Mouse (Mus musculus) adrenal gland, postnatal 10 days (tissue): ENCODE data around the gene Afg1l. TPM values are rescaled to one million over a fixed set of nuclear protein-coding genes. Genes with fewer than 3 reads are reported as not detected.

Source experiments
- DNase-seq: peaks from one replicate; pipeline ENCODE4 v3.0.0; 2021; ENCODE audit warnings: mixed read lengths
- total RNA-seq, 2 experiments: library from RNA; stranded (reverse); gene quantifications; 2 replicates each; pipeline ENCODE4 v1.2.3; 2021

Gene Afg1l
- total RNA-seq, 2 experiments from 2014 or later: 24.2 to 27.5 TPM

- DNase-seq: no peak
Observed at GRCm38 (mm10) chr10:42383708-42384107, 94.7 kb downstream of the Afg1l start.

- DNase-seq: no peak
Observed at GRCm38 (mm10) chr10:42364216-42364615, 114.1 kb downstream of the Afg1l start.

DNA sequence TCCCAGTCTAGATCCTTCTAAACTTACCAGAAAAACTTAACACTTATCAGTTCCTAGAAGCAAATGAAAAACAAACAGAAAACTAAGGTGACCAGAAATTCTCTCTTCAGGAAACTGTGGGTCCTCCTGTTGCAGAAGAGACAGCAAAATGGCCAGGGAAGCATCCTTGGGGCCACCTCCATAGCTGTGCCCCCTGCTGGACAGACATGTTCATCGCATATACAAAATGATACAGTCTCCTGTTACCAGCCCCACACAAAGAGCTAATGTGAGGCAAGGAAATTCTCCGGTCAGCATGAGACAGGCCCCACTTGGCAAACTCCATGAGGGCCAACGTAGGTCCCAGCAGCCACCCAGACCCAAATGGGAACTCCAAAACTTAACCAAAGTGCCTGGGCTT, 122.4 kb downstream of the Afg1l start:
- no peak for DNase-seq

DNA sequence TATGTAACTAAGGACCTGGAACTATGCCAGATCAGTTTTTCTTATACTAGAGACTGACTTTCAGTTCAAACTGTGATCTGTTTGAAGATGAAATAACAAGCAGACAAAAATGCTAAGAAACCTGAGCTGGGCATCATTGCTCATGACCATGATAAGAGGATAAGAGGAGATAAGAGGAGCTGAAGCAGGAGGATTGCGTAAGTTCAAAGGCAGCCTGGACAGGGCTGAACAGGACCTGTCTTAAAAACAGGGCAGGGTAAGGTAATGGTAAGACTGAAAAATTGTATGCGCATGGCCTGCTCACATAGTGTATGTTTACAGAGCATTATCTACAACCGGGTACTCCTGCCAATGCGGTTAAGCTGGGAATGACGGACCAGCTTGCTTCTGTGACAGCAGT, 130.4 kb downstream of the Afg1l start:
- no peak for DNase-seq

GRCm38 (mm10) chr10:42347127-42347526, 131.2 kb downstream of the Afg1l start:
- DNase-seq: peak; percentile 36

GRCm38 (mm10) chr10:42346179-42346877, 132.0 kb downstream of the Afg1l start:
- DNase-seq: peak; percentile 43

GRCm38 (mm10) chr10:42342714-42343113, 135.7 kb downstream of the Afg1l start:
- DNase-seq: no peak

- no peak for DNase-seq
Observed at GRCm38 (mm10) chr10:42341815-42342457, 136.4 kb downstream of the Afg1l start.

DNA sequence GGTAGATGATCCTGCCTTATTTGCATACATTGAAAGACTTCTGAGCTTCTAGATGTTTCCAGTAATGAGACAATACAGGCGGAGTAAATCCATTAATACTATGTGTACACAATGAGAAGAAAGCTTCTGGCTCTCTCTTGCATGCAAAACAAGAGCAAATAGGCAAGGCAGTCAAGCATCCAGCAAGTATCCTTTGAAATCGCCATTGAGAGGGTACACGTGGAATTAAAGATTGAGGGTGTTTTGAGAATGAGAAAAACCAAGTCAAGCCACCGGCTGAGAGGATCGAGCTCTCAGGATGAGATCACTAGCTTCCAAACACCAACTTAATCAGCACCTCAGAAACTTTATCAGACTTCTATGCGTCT, 138.0 kb downstream of the Afg1l start:
- no peak for DNase-seq

- no peak for DNase-seq
Observed at GRCm38 (mm10) chr10:42339773-42340425, 138.5 kb downstream of the Afg1l start.

DNA sequence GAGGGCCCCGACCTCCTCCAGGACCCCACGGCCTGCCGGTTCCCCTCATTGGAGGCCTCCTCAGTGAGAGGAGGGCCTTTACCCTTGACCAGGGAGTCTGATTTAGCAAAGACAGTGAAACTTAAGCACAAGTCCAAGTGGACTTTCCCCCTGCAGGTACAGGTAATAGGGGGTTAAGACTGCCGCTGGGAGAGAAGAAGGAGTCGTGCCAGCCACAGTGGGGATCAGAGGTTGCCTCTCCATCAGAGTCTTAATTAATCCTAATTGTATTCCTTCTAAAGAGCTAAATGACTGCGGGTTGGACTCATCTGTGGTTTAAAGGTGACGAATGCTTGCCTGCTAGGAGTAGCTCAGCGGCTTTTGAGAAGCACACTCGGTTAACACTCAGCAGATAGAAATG, 139.9 kb downstream of the Afg1l start:
- DNase-seq: no peak

DNA sequence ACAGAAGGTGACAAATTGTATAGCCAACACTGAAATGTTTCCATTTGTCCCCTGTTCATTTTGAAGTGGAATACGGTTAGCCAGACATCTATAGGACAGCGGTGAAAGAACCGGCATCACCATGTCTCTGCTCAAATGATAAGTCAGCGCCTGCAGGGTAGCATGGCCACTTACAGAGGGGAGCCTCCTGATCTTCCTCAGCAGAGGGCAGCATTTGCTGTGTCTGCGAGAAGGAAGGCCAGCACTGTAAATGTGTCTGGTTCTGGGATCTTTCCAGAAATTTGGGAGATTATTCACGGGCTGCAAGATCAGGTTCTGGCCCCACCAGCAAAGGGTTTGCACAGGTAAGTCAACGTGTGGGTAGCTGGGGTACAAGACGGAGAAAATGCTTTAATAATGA, 150.8 kb downstream of the Afg1l start:
- DNase-seq: peak; percentile 45

DNA sequence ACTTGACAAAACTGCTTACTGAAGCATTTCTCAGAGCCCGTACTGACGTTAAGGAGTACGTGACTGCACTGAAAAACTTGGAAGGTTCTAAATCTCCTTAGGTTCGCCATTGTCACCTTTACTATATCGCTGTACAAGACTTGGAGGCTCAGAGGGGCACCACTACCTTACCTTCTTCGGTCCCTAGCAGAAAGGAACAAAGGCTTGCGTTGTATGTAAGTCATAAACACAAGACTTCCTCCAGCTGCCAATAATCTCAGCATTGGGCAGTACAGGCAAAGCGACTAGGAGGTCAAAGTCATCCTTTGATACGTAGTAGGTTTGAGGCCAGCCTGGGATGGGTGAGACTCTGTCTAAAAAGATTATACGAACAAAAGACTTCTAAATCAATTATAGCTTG, 153.1 kb downstream of the Afg1l start:
- no peak for DNase-seq

GRCm38 (mm10) chr10:42323978-42324377, 154.4 kb downstream of the Afg1l start:
- DNase-seq: no peak

GRCm38 (mm10) chr10:42313222-42313786, 165.1 kb downstream of the Afg1l start:
- no peak for DNase-seq

- DNase-seq: peak; percentile 72
Observed at GRCm38 (mm10) chr10:42312557-42312956, 165.8 kb downstream of the Afg1l start.

GRCm38 (mm10) chr10:42308687-42308987, 169.7 kb downstream of the Afg1l start:
- peak; percentile 35 for DNase-seq

- peak; percentile 85 for DNase-seq
Observed at GRCm38 (mm10) chr10:42307980-42308686, 170.2 kb downstream of the Afg1l start.

DNA sequence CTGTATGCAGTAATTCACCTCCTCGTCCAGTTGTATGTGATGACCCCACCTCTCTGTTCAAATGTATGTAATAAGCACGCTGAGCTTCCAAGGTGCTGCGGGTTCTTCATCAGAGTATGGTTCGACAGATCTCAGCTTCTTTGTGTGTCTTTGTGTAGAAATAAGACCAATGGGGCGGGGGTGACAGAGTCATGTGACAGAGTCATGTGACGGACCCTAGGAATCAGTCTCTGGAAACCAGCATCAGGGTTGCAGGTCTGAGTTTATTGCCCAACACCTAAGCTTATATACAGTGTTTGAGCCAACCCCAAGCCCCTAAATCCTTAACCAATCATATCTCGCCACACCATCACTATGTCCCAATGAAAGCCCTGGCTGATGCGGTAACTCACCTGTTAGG, 171.9 kb downstream of the Afg1l start:
- DNase-seq: no peak

DNA sequence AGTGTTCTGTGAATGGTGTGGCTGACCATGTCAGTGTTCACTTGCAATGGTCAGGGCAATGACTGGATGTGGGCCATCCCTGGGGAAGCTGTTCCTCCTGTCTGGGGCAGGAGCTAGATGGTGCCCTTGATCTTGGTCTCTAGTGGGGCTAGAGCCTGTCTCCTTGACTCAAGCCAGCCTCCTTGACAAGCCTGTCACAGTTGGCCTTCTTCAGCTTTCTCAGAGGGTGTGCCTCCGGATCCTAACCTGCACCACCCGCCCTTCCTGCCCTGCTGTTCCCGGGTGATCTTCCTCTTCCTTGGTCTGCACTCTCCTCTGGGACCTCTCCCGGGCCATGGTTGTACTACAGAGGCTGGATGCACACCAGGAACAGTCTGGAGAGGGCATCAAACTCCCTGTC, 177.6 kb downstream of the Afg1l start:
- DNase-seq: no peak

GRCm38 (mm10) chr10:42299967-42300366, 178.4 kb downstream of the Afg1l start:
- no peak for DNase-seq

DNA sequence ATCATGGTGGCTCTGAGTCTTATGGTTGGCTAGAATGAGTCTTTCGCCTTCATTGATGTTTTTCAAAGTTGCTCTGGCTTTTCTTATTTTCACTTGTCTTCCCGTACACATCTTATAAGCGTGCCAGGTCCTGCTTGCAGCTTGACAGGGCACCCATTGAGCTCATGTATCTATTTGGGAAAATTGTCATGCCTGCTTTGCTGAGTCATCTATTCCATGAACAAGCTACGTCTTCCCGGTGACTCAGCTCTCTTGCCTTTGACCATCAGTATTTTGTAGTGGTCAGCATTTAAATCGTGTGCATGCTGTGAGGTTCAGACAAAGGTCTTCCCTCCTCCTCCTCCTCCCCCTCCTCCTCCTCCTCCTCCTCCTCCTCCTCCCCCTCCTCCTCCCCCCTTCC, 178.9 kb downstream of the Afg1l start:
- no peak for DNase-seq

DNA sequence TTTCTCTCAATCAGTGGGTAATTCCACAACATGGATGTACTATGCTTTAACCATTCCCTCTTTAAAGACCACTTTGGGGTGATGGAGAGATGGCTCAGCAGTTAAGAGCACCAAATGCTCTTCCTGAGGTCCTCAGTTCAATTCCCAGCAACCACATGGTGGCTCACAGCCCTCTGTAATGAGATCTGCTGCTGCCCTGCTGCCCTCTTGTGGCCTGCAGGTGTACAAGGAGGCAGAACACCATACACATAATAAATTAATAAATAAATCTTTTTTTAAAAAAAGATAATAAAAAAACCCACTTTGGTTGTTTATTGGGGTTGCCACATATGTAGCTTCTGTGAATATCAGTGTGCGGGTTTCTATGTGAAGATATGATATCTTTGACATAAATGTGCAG, 180.4 kb downstream of the Afg1l start:
- no peak for DNase-seq
